Mouse (Mus musculus): ENCODE measurements around the gene Ptpn13. TPM values are rescaled to one million over a fixed set of nuclear protein-coding genes. Genes with fewer than 3 reads are reported as not detected.

Gene Ptpn13
- polyA plus RNA-seq, 1 experiment = 6.6 TPM

DNA sequence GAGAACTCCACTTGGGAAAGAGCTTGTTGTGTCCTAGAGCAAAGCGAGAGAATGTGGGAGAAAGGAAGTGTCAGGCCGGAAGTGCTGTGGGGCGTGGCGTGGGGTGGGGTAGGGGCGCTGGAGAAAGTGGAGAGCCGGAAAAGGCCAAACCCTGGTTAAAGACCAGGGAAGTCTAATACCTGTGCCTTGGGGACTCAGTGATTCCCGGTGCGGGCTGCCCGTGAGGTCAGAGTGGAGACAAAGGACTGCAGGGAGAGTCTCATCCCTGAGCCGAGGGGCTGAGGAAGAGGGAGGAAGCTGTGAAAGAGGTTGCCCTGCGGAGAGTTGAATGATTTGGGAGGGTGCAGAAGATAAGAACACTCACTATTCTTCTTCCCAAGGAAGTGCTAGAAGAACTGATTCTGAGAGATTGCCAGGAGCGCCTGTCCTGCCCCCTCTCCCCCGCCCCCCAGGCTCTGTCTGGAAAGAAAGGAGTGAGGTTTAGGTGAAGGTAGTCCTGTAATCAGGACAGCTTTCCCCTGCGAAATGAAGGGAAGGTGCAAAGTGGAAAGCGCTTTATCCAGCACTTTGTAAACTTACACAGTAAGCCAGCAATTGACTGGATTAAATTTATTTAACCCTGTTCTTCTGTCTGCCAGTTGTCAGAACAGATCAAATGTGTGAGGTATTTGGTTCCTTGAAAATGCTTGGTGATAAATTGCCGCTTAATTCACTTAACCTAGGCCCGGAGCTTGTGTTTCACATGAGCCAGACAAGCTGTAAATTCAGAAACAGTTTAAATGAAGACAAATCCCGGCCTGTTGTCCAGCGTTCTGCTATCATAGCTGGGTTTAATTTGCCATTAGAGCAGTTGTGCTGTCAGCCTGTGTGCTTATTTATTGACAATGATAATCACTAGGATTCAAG, 11.3 kb downstream of the Ptpn13 start:
- Histone ChIP-seq H3K4me1 (ENCODE audit: control insufficient read depth, insufficient read depth, low read length) (peaks cover 8% of the 10 kb centered on the region), H3K27ac (ENCODE audit: control insufficient read depth, insufficient read depth, low read depth, low read length) (peak overlapping the region; percentile 10), H3K27me3 (ENCODE audit: control insufficient read depth, insufficient read depth, low read length) (no peaks in the 10 kb centered on the region), H3K4me3 (ENCODE audit: control insufficient read depth, low read depth, low read length) (no peak overlapping the region), H3K36me3 (ENCODE audit: control insufficient read depth, insufficient read depth, low read length) (no peaks in the 10 kb centered on the region)
- TF ChIP-seq POLR2A (IDR thresholded peaks at IDR 0.05; ENCODE audit: control insufficient read depth, low read depth, low read length) = no peak
- TF ChIP-seq CTCF (IDR thresholded peaks at IDR 0.05; ENCODE audit: control insufficient read depth, insufficient read depth, insufficient replicate concordance, low read depth, low read length) = no peak

- TF ChIP-seq CTCF (IDR thresholded peaks at IDR 0.05; ENCODE audit: control insufficient read depth, insufficient read depth, insufficient replicate concordance, low read depth, low read length) (no peak), POLR2A (IDR thresholded peaks at IDR 0.05; ENCODE audit: control insufficient read depth, low read depth, low read length) (no peak)
- no peak overlapping the region for H3K4me3 ChIP-seq (ENCODE audit: control insufficient read depth, low read depth, low read length)
- no peaks in the 10 kb centered on the region for H3K27me3 ChIP-seq (ENCODE audit: control insufficient read depth, insufficient read depth, low read length)
- no peaks in the 10 kb centered on the region for H3K36me3 ChIP-seq (ENCODE audit: control insufficient read depth, insufficient read depth, low read length)
- H3K4me1 ChIP-seq (ENCODE audit: control insufficient read depth, insufficient read depth, low read length) = peaks cover 8% of the 10 kb centered on the region
- no peak overlapping the region for H3K27ac ChIP-seq (ENCODE audit: control insufficient read depth, insufficient read depth, low read depth, low read length)
Observed at GRCm38 (mm10) chr5:103437714-103438113, 12.7 kb downstream of the Ptpn13 start.

GRCm38 (mm10) chr5:103439171-103439570, 14.2 kb downstream of the Ptpn13 start:
- H3K4me3 ChIP-seq (ENCODE audit: control insufficient read depth, low read depth, low read length) = no peak overlapping the region
- H3K27ac ChIP-seq (ENCODE audit: control insufficient read depth, insufficient read depth, low read depth, low read length) = no peak overlapping the region
- H3K4me1 ChIP-seq (ENCODE audit: control insufficient read depth, insufficient read depth, low read length) = peaks cover 8% of the 10 kb centered on the region
- TF ChIP-seq CTCF (IDR thresholded peaks at IDR 0.05; ENCODE audit: control insufficient read depth, insufficient read depth, insufficient replicate concordance, low read depth, low read length) = no peak
- no peak for TF ChIP-seq POLR2A (IDR thresholded peaks at IDR 0.05; ENCODE audit: control insufficient read depth, low read depth, low read length)
- no peaks in the 10 kb centered on the region for H3K36me3 ChIP-seq (ENCODE audit: control insufficient read depth, insufficient read depth, low read length)
- no peaks in the 10 kb centered on the region for H3K27me3 ChIP-seq (ENCODE audit: control insufficient read depth, insufficient read depth, low read length)

- TF ChIP-seq POLR2A (IDR thresholded peaks at IDR 0.05; ENCODE audit: control insufficient read depth, low read depth, low read length) = no peak
- TF ChIP-seq CTCF (IDR thresholded peaks at IDR 0.05; ENCODE audit: control insufficient read depth, insufficient read depth, insufficient replicate concordance, low read depth, low read length) = no peak
- no peaks in the 10 kb centered on the region for H3K27me3 ChIP-seq (ENCODE audit: control insufficient read depth, insufficient read depth, low read length)
- H3K4me3 ChIP-seq (ENCODE audit: control insufficient read depth, low read depth, low read length) = no peak overlapping the region
- no peak overlapping the region for H3K27ac ChIP-seq (ENCODE audit: control insufficient read depth, insufficient read depth, low read depth, low read length)
- no peaks in the 10 kb centered on the region for H3K36me3 ChIP-seq (ENCODE audit: control insufficient read depth, insufficient read depth, low read length)
- peaks cover 8% of the 10 kb centered on the region for H3K4me1 ChIP-seq (ENCODE audit: control insufficient read depth, insufficient read depth, low read length)
Observed at GRCm38 (mm10) chr5:103440418-103441276, 15.7 kb downstream of the Ptpn13 start.

DNA sequence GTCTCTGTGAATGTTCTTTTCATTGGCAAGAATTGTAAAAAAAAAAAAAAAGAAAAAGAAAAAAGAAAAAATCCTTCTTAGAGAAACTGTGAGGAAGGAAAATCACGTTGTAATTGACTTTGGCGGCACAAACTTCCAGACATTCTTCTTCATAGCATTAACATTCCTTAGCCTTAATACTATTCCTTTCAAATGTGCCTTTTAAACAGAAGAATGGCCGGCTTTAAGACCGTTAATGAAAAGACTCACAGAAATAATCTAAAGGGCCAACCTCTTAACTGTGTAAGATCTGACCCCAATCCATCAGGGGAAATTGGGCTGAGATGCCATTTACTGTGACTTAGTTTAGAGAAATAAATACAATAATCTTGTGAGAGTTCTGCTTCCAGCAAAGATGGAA, 16.7 kb downstream of the Ptpn13 start:
- TF ChIP-seq POLR2A (IDR thresholded peaks at IDR 0.05; ENCODE audit: control insufficient read depth, low read depth, low read length) = no peak
- no peak for TF ChIP-seq CTCF (IDR thresholded peaks at IDR 0.05; ENCODE audit: control insufficient read depth, insufficient read depth, insufficient replicate concordance, low read depth, low read length)
- Histone ChIP-seq H3K27ac (ENCODE audit: control insufficient read depth, insufficient read depth, low read depth, low read length) (no peak overlapping the region), H3K4me1 (ENCODE audit: control insufficient read depth, insufficient read depth, low read length) (no peaks in the 10 kb centered on the region), H3K27me3 (ENCODE audit: control insufficient read depth, insufficient read depth, low read length) (no peaks in the 10 kb centered on the region), H3K4me3 (ENCODE audit: control insufficient read depth, low read depth, low read length) (no peak overlapping the region), H3K36me3 (ENCODE audit: control insufficient read depth, insufficient read depth, low read length) (no peaks in the 10 kb centered on the region)

DNA sequence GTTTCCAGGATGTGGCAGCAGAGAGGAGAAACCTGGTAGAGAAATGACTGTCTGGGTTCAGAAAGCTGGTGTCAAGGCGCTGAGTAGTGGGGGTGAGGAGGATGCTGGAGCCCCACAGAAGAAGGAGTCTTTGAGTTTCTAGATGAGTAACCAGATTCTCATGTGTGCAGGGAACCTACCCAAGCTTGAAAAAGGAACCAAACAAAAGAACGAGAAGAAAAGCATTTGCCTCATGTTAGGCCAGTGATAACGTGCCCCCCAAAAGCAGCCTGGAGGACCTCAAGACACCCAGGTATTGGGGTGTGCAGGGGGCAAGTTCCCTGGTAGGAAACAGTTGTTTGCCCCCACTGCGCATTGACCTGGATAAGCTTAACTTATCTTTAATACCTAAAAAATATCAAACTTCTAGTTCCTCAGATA, 17.3 kb downstream of the Ptpn13 start:
- no peak overlapping the region for H3K27ac ChIP-seq (ENCODE audit: control insufficient read depth, insufficient read depth, low read depth, low read length)
- TF ChIP-seq CTCF (IDR thresholded peaks at IDR 0.05; ENCODE audit: control insufficient read depth, insufficient read depth, insufficient replicate concordance, low read depth, low read length) = no peak
- TF ChIP-seq POLR2A (IDR thresholded peaks at IDR 0.05; ENCODE audit: control insufficient read depth, low read depth, low read length) = no peak
- no peak overlapping the region for H3K4me3 ChIP-seq (ENCODE audit: control insufficient read depth, low read depth, low read length)
- no peaks in the 10 kb centered on the region for H3K36me3 ChIP-seq (ENCODE audit: control insufficient read depth, insufficient read depth, low read length)
- no peaks in the 10 kb centered on the region for H3K4me1 ChIP-seq (ENCODE audit: control insufficient read depth, insufficient read depth, low read length)
- H3K27me3 ChIP-seq (ENCODE audit: control insufficient read depth, insufficient read depth, low read length) = no peaks in the 10 kb centered on the region

GRCm38 (mm10) chr5:103442921-103443320, 17.9 kb downstream of the Ptpn13 start:
- no peaks in the 10 kb centered on the region for H3K36me3 ChIP-seq (ENCODE audit: control insufficient read depth, insufficient read depth, low read length)
- H3K27ac ChIP-seq (ENCODE audit: control insufficient read depth, insufficient read depth, low read depth, low read length) = no peak overlapping the region
- no peaks in the 10 kb centered on the region for H3K27me3 ChIP-seq (ENCODE audit: control insufficient read depth, insufficient read depth, low read length)
- no peaks in the 10 kb centered on the region for H3K4me1 ChIP-seq (ENCODE audit: control insufficient read depth, insufficient read depth, low read length)
- H3K4me3 ChIP-seq (ENCODE audit: control insufficient read depth, low read depth, low read length) = no peak overlapping the region
- TF ChIP-seq POLR2A (IDR thresholded peaks at IDR 0.05; ENCODE audit: control insufficient read depth, low read depth, low read length) (no peak), CTCF (IDR thresholded peaks at IDR 0.05; ENCODE audit: control insufficient read depth, insufficient read depth, insufficient replicate concordance, low read depth, low read length) (no peak)
